Mouse (Mus musculus): Measurements from ENCODE around the gene Ppfibp1. TPM values are rescaled to one million over a fixed set of nuclear protein-coding genes. Genes with fewer than 3 reads are reported as not detected.

Ppfibp1 gene
- total RNA-seq, 2 experiments from 2014 or later, result 35.3 to 40.6 TPM

GRCm38 (mm10) chr6:147010811-147011520 lies 122.7 kb downstream of the Ppfibp1 start:
- Histone ChIP-seq H3K4me3 (no peak overlapping the region), H3K27ac (no peak overlapping the region)
- no peak for DNase-seq (ENCODE audit: low spot score in 2 of 2)
- TF ChIP-seq CTCF (conservative IDR thresholded peaks at IDR 0.05), result no peak

GRCm38 (mm10) chr6:147011555-147011954 lies 123.3 kb downstream of the Ppfibp1 start:
- no peak for TF ChIP-seq CTCF (conservative IDR thresholded peaks at IDR 0.05)
- no peak for DNase-seq (ENCODE audit: low spot score in 2 of 2)
- Histone ChIP-seq H3K27ac (no peak overlapping the region), H3K4me3 (no peak overlapping the region)

GRCm38 (mm10) chr6:147011977-147012376 lies 123.7 kb downstream of the Ppfibp1 start:
- Histone ChIP-seq H3K4me3 (no peak overlapping the region), H3K27ac (no peak overlapping the region)
- TF ChIP-seq CTCF (conservative IDR thresholded peaks at IDR 0.05), result no peak
- no peak for DNase-seq (ENCODE audit: low spot score in 2 of 2)

- no peak overlapping the region for H3K27ac ChIP-seq
- no peak for DNase-seq (ENCODE audit: low spot score in 2 of 2)
- TF ChIP-seq CTCF (conservative IDR thresholded peaks at IDR 0.05), result peak; percentile 46
- H3K4me3 ChIP-seq, result no peak overlapping the region
These were observed 125.3 kb downstream of the Ppfibp1 start for GRCm38 (mm10) chr6:147013546-147013945.

GRCm38 (mm10) chr6:147017906-147018305 lies 129.6 kb downstream of the Ppfibp1 start:
- H3K4me3 ChIP-seq, result no peak overlapping the region
- TF ChIP-seq CTCF (conservative IDR thresholded peaks at IDR 0.05), result no peak
- no peak overlapping the region for H3K27ac ChIP-seq
- DNase-seq (ENCODE audit: low spot score in 2 of 2), result no peak

- TF ChIP-seq CTCF (conservative IDR thresholded peaks at IDR 0.05), result no peak
- Histone ChIP-seq H3K27ac (no peak overlapping the region), H3K4me3 (no peak overlapping the region)
- DNase-seq (ENCODE audit: low spot score in 2 of 2), result no peak
These were observed 130.1 kb downstream of the Ppfibp1 start for GRCm38 (mm10) chr6:147018364-147018763.

GRCm38 (mm10) chr6:147021181-147021580 lies 132.9 kb downstream of the Ppfibp1 start:
- no peak overlapping the region for H3K27ac ChIP-seq
- no peak for TF ChIP-seq CTCF (conservative IDR thresholded peaks at IDR 0.05)

GRCm38 (mm10) chr6:147022375-147023132 lies 134.3 kb downstream of the Ppfibp1 start:
- no peak for DNase-seq (ENCODE audit: low spot score in 2 of 2)
- Histone ChIP-seq H3K4me3 (no peak overlapping the region), H3K27ac (no peak overlapping the region)
- TF ChIP-seq CTCF (conservative IDR thresholded peaks at IDR 0.05), result no peak

More at GRCm38 (mm10) chr6:147021181-147021580, 132.9 kb downstream of the Ppfibp1 start:
- no peak overlapping the region for H3K4me3 ChIP-seq
- no peak for DNase-seq (ENCODE audit: low spot score in 2 of 2)

- TF ChIP-seq CTCF (conservative IDR thresholded peaks at IDR 0.05), result no peak
These were observed 134.8 kb downstream of the Ppfibp1 start for GRCm38 (mm10) chr6:147023133-147023395.

GRCm38 (mm10) chr6:147023568-147023967 lies 135.3 kb downstream of the Ppfibp1 start:
- TF ChIP-seq CTCF (conservative IDR thresholded peaks at IDR 0.05), result no peak
- no peak for DNase-seq (ENCODE audit: low spot score in 2 of 2)
- no peak overlapping the region for H3K27ac ChIP-seq
- H3K4me3 ChIP-seq, result no peak overlapping the region

More at GRCm38 (mm10) chr6:147023133-147023395, 134.8 kb downstream of the Ppfibp1 start:
- no peak overlapping the region for H3K27ac ChIP-seq
- H3K4me3 ChIP-seq, result no peak overlapping the region
- DNase-seq (ENCODE audit: low spot score in 2 of 2), result no peak

GRCm38 (mm10) chr6:147024761-147025160 lies 136.5 kb downstream of the Ppfibp1 start:
- no peak for TF ChIP-seq CTCF (conservative IDR thresholded peaks at IDR 0.05)
- Histone ChIP-seq H3K4me3 (no peak overlapping the region), H3K27ac (no peak overlapping the region)
- DNase-seq (ENCODE audit: low spot score in 2 of 2), result no peak

- Histone ChIP-seq H3K4me3 (no peak overlapping the region), H3K27ac (no peak overlapping the region)
- DNase-seq (ENCODE audit: low spot score in 2 of 2), result no peak
- TF ChIP-seq CTCF (conservative IDR thresholded peaks at IDR 0.05), result no peak
These were observed 140.1 kb downstream of the Ppfibp1 start for GRCm38 (mm10) chr6:147028396-147028795.

- DNase-seq (ENCODE audit: low spot score in 2 of 2), result no peak
- no peak overlapping the region for H3K4me3 ChIP-seq
- TF ChIP-seq CTCF (conservative IDR thresholded peaks at IDR 0.05), result no peak
- H3K27ac ChIP-seq, result no peak overlapping the region
These were observed 141.3 kb downstream of the Ppfibp1 start for GRCm38 (mm10) chr6:147029591-147029990.

Data from layer of hippocampus, adult 2 months (tissue).